Mouse (Mus musculus) cerebellum, adult 8-10 months (tissue): Measurements from ENCODE around the gene March4.

Experiments used
- DNase-seq: peaks from one replicate; pipeline ENCODE4 v3.0.0; 2022

Gene March4

GRCm38 (mm10) chr1:72380544-72380943 lies 156.2 kb downstream of the March4 start:
- DNase-seq: no peak

- no peak for DNase-seq
These were observed 156.9 kb downstream of the March4 start for GRCm38 (mm10) chr1:72379752-72380353.

- DNase-seq: no peak
These were observed 158.6 kb downstream of the March4 start for GRCm38 (mm10) chr1:72378151-72378550.
